Mouse (Mus musculus) heart, embryonic 14.5 days (tissue): ENCODE measurements at regions not wholly inside any gene's neighbourhood (a gene's known extent, or its start where the extent isn't known, plus 50 kb on each side); places are given as distances from the start of the nearest gene placed in this dataset.

Experiments used
- ATAC-seq: fragments of 200-750 bp; cut with Nextera tagmentation; 2 replicates; pipeline ENCODE4 v1.8.0; 2017; ENCODE audit warnings: low read depth, moderate TSS enrichment; ENCODE audit not compliant: insufficient number of reproducible peaks, insufficient read depth, low FRiP score
- H3K27ac ChIP-seq, 2 experiments: fragments of 200-500 bp in 1 of 2; fragments of 300-500 bp in 1 of 2; sonication (generic) in 1 of 2; replicated peaks in 1 of 2; 2 replicates each; pipeline ENCODE4 v1.5.1; 2012 to 2014; ENCODE audit warnings: low read depth in 2 of 2, low read length in 2 of 2, control low read depth in 1 of 2, mild to moderate bottlenecking in 1 of 2, mixed read lengths in 1 of 2; ENCODE audit not compliant: control insufficient read depth in 1 of 2, insufficient read depth in 1 of 2
- H3K27me3 ChIP-seq: fragments of 300-500 bp; sonication (generic); 2 replicates; pipeline ENCODE4 v1.6.1; 2014; ENCODE audit warnings: mild to moderate bottlenecking, low read length, control low read depth; ENCODE audit not compliant: control insufficient read depth, insufficient read depth
- H3K36me3 ChIP-seq: fragments of 300-500 bp; sonication (generic); 2 replicates; pipeline ENCODE4 v1.6.1; 2014; ENCODE audit warnings: mild to moderate bottlenecking, control low read depth, low read length, mixed read lengths; ENCODE audit not compliant: control insufficient read depth, insufficient read depth
- H3K4me1 ChIP-seq, 2 experiments: fragments of 200-500 bp in 1 of 2; fragments of 300-500 bp in 1 of 2; sonication (generic) in 1 of 2; 2 replicates each; pipeline ENCODE4 v1.6.1; 2012 to 2014; ENCODE audit warnings: low read length in 2 of 2, control low read depth in 1 of 2, mixed read lengths in 1 of 2; ENCODE audit not compliant: control insufficient read depth in 2 of 2, insufficient read depth in 2 of 2
- H3K4me2 ChIP-seq: fragments of 300-500 bp; sonication (generic); 2 replicates; pipeline ENCODE4 v1.6.1; 2014; ENCODE audit warnings: mild to moderate bottlenecking, low read length
- H3K4me3 ChIP-seq, 2 experiments: fragments of 200-500 bp in 1 of 2; fragments of 300-500 bp in 1 of 2; sonication (generic) in 1 of 2; 2 replicates each; pipeline ENCODE4 v1.5.1; 2012 to 2014; ENCODE audit warnings: low read length in 2 of 2, mild to moderate bottlenecking in 2 of 2, control low read depth in 1 of 2, low read depth in 1 of 2, moderate library complexity in 1 of 2; ENCODE audit not compliant: control insufficient read depth in 1 of 2, insufficient read depth in 1 of 2
- H3K9ac ChIP-seq: fragments of 300-500 bp; sonication (generic); 2 replicates; pipeline ENCODE4 v1.6.1; 2014; ENCODE audit warnings: mild to moderate bottlenecking, low read length
- H3K9me3 ChIP-seq: fragments of 300-500 bp; sonication (generic); 2 replicates; pipeline ENCODE4 v1.6.1; 2016; ENCODE audit warnings: low read length, control low read depth; ENCODE audit not compliant: control insufficient read depth
- WGBS: fragments of 180-500 bp; shearing (Covaris S2); extraction: QIAGEN DNeasy Blood & Tissue Kit; methylation state at CpG from one replicate; pipeline ENCODE4 v1.1.7; 2014; 5-methylcytosine and 5-hydroxymethylcytosine counted together

DNA sequence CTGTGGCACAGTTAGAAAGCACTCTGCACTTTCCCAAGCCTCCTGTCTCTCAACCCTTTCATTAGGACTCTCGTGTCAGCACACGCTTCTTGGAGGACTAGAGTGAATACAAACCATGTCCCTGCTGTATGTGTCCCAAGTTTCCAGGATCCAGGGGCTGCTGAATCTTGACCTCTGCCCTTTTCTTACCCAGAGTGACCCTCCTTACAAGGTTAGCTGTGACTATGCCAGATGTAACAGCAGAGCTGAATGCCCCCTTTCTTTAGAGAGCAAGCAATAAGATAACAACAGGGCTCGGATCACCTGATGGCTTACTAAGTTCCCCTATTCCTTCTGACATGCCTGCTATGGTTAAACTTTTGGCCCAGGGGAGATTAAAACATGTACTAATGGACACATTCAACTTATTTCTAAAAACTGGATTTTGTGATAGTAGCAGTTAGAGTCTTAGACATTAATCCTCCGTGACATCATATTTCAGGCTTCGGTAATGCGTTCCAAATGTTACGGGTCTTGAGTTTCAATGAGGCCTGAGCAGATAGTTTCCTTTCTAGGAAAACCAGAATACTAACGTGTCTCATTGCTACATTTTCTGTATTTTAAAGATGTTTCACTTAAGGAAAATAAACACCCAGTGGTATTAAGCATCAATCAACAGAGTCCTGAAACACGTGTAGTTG lies 607.0 kb downstream of the Dhx35 start:
- Histone ChIP-seq H3K27ac (no peak overlapping the region), H3K27me3 (no peaks in the 10 kb centered on the region), H3K4me3 (no peak overlapping the region), H3K4me1 (no peaks in the 10 kb centered on the region), H3K36me3 (no peaks in the 10 kb centered on the region), H3K4me2 (no peak overlapping the region), H3K9ac (no peak overlapping the region), H3K9me3 (no peaks in the 10 kb centered on the region)
- no peak for ATAC-seq
- WGBS = 79% methylated on average over 9 of the region's 9 CpGs

DNA sequence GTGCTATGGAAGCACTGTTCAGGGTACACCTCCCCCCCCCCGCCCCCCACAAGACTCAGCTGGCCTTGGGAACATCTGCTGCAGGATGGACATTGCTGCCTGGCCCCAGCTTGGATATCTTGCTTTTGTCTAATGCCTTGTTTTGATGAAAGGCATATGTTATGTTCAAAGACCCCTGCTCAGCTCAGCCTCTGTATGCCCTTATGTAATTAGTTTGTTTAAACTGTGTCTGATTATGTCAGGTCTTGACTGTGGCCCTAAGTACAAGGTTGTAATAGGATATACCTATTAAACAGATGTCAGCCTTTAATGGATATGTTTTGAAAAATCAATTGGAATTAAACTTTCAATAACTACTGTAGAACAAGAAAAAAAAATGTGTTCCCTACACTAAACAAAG lies 610.3 kb downstream of the Dhx35 start:
- Histone ChIP-seq H3K9ac (no peak overlapping the region), H3K27me3 (no peaks in the 10 kb centered on the region), H3K36me3 (no peaks in the 10 kb centered on the region), H3K4me2 (no peak overlapping the region), H3K27ac (no peak overlapping the region), H3K9me3 (no peaks in the 10 kb centered on the region), H3K4me3 (no peak overlapping the region), H3K4me1 (no peaks in the 10 kb centered on the region)
- no peak for ATAC-seq
- 38% methylated on average over 1 of the region's 1 CpGs for WGBS

DNA sequence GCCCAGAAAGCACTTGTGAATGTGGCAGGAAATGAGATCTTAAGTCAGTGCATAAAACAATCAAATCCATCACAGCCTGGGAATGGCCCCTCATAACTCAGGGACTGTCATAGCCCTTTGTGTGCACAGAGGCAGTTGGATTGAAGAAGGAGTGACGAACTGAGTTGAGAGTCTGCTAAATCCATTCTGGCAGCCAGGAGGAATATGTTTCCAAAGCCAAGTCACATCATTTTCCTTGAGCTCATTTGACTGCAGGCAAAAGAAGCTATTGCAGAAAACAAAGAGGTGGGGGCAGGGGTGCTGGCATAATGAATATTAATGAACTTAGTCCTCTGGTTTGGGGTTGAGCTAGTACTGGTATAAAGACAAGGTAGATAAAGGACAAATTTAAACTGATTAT lies 620.0 kb downstream of the Dhx35 start:
- H3K36me3 ChIP-seq = no peaks in the 10 kb centered on the region
- no peaks in the 10 kb centered on the region for H3K9me3 ChIP-seq
- no peak overlapping the region for H3K4me2 ChIP-seq
- H3K9ac ChIP-seq = no peak overlapping the region
- no peaks in the 10 kb centered on the region for H3K27me3 ChIP-seq
- no peak for ATAC-seq
- H3K4me3 ChIP-seq = no peak overlapping the region
- no peak overlapping the region for H3K27ac ChIP-seq
- 64% methylated on average over 1 of the region's 1 CpGs for WGBS
- H3K4me1 ChIP-seq = no peaks in the 10 kb centered on the region; a peak in 1 of 4 replicates

DNA sequence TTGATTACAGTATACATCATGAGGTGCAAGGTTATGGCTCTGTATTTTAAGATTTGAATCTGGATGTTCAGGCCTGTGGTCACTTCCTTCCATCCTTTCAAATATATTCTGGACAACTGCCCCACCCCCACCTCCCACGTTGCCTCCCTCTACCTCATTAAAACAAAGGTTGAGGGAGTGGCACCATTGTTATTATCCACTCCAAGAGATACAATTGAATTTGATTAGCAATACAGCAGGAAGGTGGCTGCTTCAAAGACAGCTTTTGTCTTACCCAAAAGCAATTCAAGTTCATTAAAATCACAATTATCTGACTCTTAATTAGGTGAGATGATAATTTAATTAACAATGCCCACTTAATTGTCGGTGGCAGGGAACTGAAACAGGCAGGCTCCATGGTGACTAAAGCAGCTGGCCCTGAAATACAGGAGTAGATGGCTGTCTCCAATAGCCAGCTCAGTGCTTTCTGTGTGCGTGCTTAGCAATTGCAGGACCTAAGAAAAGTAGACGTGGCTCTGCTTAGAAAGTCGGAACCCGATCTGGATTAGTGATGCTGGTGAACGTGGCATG lies 623.8 kb downstream of the Dhx35 start:
- H3K27ac ChIP-seq = no peak overlapping the region
- whole genome bisulfite sequencing = 67% methylated on average over 7 of the region's 7 CpGs
- H3K4me3 ChIP-seq = no peak overlapping the region
- no peak overlapping the region for H3K9ac ChIP-seq
- no peaks in the 10 kb centered on the region for H3K36me3 ChIP-seq
- H3K9me3 ChIP-seq = no peaks in the 10 kb centered on the region
- ATAC-seq = no peak
- H3K4me1 ChIP-seq = no peaks in the 10 kb centered on the region; a peak in 1 of 4 replicates
- no peaks in the 10 kb centered on the region for H3K27me3 ChIP-seq
- H3K4me2 ChIP-seq = no peak overlapping the region

DNA sequence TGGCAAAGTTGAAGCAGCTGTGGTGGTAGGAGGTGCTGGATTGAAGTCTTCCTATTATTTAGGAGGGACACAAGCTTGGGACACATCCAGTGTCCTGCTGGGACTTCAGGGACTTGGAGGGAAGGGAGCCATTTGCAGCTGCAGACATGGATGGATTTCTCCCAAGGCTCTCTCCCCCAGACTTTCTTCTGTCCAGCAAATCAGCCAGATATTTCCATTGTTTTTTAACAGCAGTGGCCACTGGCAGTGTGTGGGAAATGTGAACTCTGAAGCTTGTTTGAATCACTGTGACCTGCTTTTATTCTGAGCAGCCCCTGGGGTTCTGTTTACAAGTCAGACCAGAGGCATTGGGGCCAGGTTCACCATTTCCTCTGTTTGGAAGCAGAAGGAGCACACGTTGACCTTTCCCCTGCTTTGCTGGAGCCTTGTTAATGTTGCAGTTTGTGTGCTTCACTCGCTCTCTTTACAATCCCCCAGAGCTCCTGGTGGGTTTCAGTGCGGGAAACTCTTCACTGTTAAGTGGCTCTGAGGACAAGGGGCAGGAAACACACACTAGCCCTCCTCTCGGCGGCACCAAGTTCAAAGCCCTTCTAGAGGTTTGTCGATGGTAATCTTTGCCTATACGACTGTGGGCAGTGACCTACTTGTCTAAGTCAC lies 627.8 kb downstream of the Dhx35 start:
- Histone ChIP-seq H3K27ac (no peak overlapping the region), H3K4me3 (no peak overlapping the region), H3K9me3 (no peaks in the 10 kb centered on the region), H3K27me3 (no peaks in the 10 kb centered on the region), H3K4me2 (no peak overlapping the region), H3K4me1 (no peaks in the 10 kb centered on the region), H3K9ac (no peak overlapping the region), H3K36me3 (no peaks in the 10 kb centered on the region)
- ATAC-seq = no peak
- 38% methylated on average over 7 of the region's 7 CpGs for WGBS

DNA sequence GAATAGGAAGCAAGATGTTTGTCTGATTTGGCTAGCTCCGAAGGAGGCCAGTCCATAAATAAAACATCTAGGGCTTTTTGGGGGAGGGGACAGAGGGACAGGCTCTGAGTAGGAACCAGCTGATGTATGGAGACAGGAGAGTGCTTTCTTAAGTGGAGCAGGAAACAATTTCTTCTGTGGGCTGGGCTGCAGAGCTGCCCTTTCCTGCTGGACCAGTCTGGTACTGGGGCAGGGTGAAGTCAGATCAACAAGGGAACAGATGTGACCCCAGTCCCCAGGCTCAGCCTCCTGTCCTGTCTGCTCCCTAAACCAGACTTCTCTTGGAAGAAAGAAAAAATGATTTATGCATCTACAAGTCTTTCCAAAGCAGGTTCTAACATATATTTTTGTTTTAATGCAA lies 633.6 kb downstream of the Dhx35 start:
- H3K4me2 ChIP-seq = no peak overlapping the region
- no peaks in the 10 kb centered on the region for H3K4me1 ChIP-seq
- H3K27me3 ChIP-seq = no peaks in the 10 kb centered on the region
- no peak for ATAC-seq
- WGBS = 41% methylated on average over 1 of the region's 1 CpGs
- H3K9ac ChIP-seq = no peak overlapping the region
- H3K4me3 ChIP-seq = no peak overlapping the region
- no peaks in the 10 kb centered on the region for H3K36me3 ChIP-seq
- H3K27ac ChIP-seq = no peak overlapping the region
- no peaks in the 10 kb centered on the region for H3K9me3 ChIP-seq

DNA sequence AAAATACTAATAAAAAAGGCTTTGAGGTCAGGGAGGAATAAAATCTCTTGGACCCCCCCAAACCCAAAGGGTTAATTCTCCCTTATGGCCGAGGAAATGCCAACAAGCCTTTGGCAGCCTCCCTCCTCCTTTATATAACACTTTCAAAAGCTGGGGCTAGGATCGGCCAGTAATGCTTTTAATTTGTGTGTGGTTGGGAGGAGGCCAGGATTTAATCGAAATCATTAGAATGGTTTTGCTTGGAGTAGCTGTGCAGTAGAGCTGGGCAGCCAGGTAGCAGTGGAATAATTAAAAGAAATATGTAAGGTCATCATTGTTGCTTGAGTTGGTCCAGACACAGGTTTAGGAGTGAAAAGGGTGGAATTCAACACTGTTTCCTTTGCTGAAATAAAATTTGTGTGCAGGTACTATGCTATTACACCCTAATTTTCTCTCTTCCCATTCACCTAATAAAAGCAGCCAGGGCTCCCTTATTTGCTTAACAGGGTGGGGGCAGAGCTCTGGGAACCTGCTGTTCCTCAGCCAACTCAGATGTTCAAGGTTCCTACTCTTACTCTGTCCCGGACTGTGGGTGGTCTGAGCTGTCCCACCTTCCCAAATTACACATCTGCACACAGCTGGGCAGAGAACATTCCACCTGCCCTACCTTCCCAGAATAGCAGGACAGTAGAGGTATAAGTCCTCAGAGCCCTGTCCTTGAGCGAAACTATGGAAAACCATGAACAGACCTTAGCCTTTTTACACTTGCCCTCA lies 636.1 kb downstream of the Dhx35 start:
- no peak overlapping the region for H3K27ac ChIP-seq
- ATAC-seq = no peak
- WGBS = 76% methylated on average over 5 of the region's 5 CpGs
- no peak overlapping the region for H3K9ac ChIP-seq
- H3K4me2 ChIP-seq = no peak overlapping the region
- H3K4me3 ChIP-seq = no peak overlapping the region
- H3K9me3 ChIP-seq = peaks cover 10% of the 10 kb centered on the region; the same call in 1 of the 2 replicates
- H3K36me3 ChIP-seq = no peaks in the 10 kb centered on the region
- H3K27me3 ChIP-seq = no peaks in the 10 kb centered on the region
- H3K4me1 ChIP-seq = no peaks in the 10 kb centered on the region
